Mouse (Mus musculus): ENCODE results near the gene Klf11. TPM values are rescaled to one million over a fixed set of nuclear protein-coding genes. Genes with fewer than 3 reads are reported as not detected.
A peak's percentile ranks its signal among the peaks of the same experiment; 100 is the strongest.

Klf11 gene
- polyA plus RNA-seq, 1 experiment from 2014 or later: 9.3 TPM

DNA sequence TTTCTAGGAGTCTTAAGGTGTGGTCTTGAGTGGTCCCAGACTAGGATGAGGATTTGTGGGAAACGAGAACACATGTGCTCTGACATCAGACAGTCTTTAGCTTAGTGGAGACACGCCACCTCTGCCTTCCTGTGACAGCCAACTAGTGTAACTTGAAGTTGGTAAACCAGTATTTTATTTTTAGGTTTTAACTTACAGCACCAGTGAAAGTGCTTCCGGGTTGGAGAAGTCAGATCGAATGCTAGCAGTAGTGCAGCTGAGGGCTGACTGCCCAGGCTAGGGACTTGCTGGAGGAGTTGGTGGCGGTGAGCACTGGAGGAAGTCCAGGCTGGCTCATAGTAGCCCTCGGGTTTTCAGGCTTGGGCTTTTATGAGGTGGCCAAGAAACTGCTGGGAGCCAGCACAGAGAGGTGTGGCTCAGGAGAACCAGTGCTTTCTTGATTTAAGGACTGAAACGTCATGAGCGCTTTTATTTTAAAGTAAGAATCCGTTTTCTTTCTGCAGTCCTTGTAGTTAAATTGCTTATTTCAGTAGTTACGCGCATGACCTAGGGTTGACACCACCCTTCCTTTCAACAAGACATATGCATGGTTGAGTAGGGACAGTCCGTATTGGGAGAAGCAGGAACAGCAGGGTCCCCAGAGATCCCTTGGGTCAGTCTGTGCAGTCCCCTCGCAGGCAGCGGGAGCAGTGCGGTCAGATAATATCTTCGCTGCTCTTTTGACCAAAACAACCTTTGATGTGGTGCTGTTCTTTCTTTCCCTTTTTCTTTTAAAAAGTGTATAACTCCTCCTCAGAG is 3.2 kb downstream of the Klf11 start:
- 85% methylated on average over 16 of the region's 16 CpGs for WGBS (ENCODE audit: insufficient replicate concordance)
- no peaks in the 10 kb centered on the region for H3K27me3 ChIP-seq
- H3K27ac ChIP-seq (replicated peaks): 0 out of 2 replicates have a peak overlapping the region, but pooled peaks have one; percentile 26
- H3K9me3 ChIP-seq (replicated peaks): no peaks in the 10 kb centered on the region
- H3K4me3 ChIP-seq (replicated peaks): no peak overlapping the region
- peaks cover 63% of the 10 kb centered on the region for H3K36me3 ChIP-seq (replicated peaks)
- ATAC-seq (ENCODE audit: insufficient read depth): no peak
- H3K4me2 ChIP-seq: no peak overlapping the region
- H3K4me1 ChIP-seq (replicated peaks): peaks cover 89% of the 10 kb centered on the region
- H3K9ac ChIP-seq: no peak overlapping the region

DNA sequence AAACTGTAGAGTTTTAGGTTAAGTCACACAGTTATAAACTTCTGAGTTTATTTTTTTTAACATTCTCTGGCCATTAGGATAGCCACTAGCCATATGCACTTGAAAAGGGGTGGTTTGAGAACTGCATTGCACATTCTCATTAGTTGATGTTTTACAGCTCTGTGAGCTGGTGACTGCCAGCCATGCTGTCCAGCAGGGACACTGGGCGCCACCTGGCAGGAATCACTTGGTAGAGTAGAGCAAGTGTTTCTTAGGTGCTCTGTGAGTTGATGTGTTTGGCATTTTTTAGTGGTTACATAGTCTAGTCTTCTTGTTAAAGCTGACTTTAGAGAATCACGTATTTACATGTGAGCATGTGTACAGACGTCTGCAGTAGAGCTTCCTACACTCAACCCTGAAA is 5.4 kb downstream of the Klf11 start:
- H3K27ac ChIP-seq (replicated peaks): no peak overlapping the region
- no peaks in the 10 kb centered on the region for H3K27me3 ChIP-seq
- H3K36me3 ChIP-seq (replicated peaks): peaks cover 82% of the 10 kb centered on the region
- H3K4me2 ChIP-seq: peak overlapping the region; percentile 25; the same call in 1 of the 2 replicates
- no peak overlapping the region; the same call in 1 of the 2 replicates for H3K9ac ChIP-seq
- no peaks in the 10 kb centered on the region for H3K9me3 ChIP-seq (replicated peaks)
- ATAC-seq (ENCODE audit: insufficient read depth): no peak
- H3K4me1 ChIP-seq (replicated peaks): peaks cover 86% of the 10 kb centered on the region
- 75% methylated on average over 3 of the region's 3 CpGs for WGBS (ENCODE audit: insufficient replicate concordance)
- peak overlapping the region; percentile 17; the same call in 1 of the 2 replicates for H3K4me3 ChIP-seq (replicated peaks)

DNA sequence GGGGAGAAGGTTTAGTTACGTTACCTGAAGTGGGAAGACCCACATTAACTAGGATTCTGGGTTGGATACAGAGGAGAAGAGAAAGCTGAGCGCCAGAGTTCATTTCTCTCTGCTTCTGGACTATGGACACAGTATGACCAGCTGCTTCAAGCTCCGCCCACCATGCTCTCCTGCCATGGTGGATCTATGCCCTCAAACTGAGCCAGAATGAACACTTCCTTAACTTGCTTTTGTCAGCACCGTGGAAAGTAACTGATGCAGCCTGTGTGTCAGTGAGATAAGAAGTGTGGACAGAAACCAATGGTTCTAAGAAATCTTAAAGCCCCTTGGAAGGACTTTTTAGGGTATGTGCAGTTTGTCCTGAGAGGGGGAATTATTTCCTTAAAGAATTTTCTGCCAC is 7.9 kb downstream of the Klf11 start:
- Histone ChIP-seq H3K27ac (replicated peaks) (no peak overlapping the region), H3K9me3 (replicated peaks) (no peaks in the 10 kb centered on the region), H3K27me3 (no peaks in the 10 kb centered on the region), H3K4me1 (replicated peaks) (peaks cover 67% of the 10 kb centered on the region), H3K9ac (no peak overlapping the region), H3K36me3 (replicated peaks) (peaks cover 95% of the 10 kb centered on the region), H3K4me2 (0 out of 2 replicates have a peak overlapping the region, but pooled peaks have one; percentile 1), H3K4me3 (replicated peaks) (no peak overlapping the region)
- WGBS (ENCODE audit: insufficient replicate concordance): 57% methylated on average over 4 of the region's 4 CpGs
- no peak for ATAC-seq (ENCODE audit: insufficient read depth)

DNA sequence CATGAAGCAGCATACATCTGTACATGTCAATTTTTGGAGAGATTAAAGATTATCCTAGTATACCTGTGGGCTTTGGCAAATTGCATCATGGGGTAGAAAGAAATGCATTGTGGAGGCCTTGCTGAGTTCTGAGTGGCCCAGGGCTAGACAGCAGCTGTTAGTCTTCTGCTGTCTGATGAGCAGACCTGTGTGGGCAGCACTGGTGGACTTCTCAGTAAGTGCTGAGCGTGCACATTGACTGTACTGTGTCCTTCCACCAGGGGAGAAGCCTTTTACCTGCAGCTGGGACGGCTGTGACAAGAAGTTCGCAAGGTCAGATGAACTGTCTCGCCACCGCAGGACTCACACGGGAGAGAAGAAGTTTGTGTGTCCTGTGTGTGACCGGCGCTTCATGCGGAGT is 8.8 kb downstream of the Klf11 start:
- ATAC-seq (ENCODE audit: insufficient read depth): no peak
- no peak overlapping the region for H3K9ac ChIP-seq
- 89% methylated on average over 9 of the region's 9 CpGs for WGBS (ENCODE audit: insufficient replicate concordance)

DNA sequence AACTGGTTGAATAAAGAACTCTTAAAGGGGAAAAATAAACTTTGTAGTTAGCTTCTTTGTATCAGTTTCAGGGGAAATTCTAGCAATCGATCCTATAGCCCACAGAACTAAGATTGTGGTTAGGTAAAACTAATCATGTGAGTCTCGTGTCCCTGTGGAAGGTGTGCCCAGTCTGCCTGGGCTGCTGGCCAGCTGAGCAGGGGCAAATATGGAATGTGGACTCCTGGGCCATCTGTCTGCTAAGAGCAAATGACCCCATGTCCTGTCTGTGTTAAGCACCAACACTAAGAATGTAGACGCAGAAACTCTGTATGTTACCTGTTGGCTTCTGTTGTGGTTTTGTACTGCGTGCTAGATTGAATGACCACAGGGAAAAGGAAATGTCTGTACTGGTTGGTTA is 10.0 kb downstream of the Klf11 start:
- no peaks in the 10 kb centered on the region for H3K27me3 ChIP-seq
- no peak overlapping the region for H3K27ac ChIP-seq (replicated peaks)
- peaks cover 46% of the 10 kb centered on the region for H3K4me1 ChIP-seq (replicated peaks)
- no peaks in the 10 kb centered on the region for H3K9me3 ChIP-seq (replicated peaks)
- peaks cover 80% of the 10 kb centered on the region for H3K36me3 ChIP-seq (replicated peaks)
- ATAC-seq (ENCODE audit: insufficient read depth): peak; percentile 48; the same call in 1 of the 2 replicates
- H3K9ac ChIP-seq: no peak overlapping the region
- no peak overlapping the region for H3K4me2 ChIP-seq
- no peak overlapping the region for H3K4me3 ChIP-seq (replicated peaks)
- WGBS (ENCODE audit: insufficient replicate concordance): 58% methylated on average over 4 of the region's 4 CpGs

More for the DNA sequence above, 8.8 kb downstream of the Klf11 start:
- no peak overlapping the region for H3K4me2 ChIP-seq
- H3K27me3 ChIP-seq: no peaks in the 10 kb centered on the region
- H3K4me1 ChIP-seq (replicated peaks): peaks cover 58% of the 10 kb centered on the region
- peaks cover 92% of the 10 kb centered on the region for H3K36me3 ChIP-seq (replicated peaks)
- no peaks in the 10 kb centered on the region for H3K9me3 ChIP-seq (replicated peaks)
- H3K4me3 ChIP-seq (replicated peaks): no peak overlapping the region
- H3K27ac ChIP-seq (replicated peaks): no peak overlapping the region

DNA sequence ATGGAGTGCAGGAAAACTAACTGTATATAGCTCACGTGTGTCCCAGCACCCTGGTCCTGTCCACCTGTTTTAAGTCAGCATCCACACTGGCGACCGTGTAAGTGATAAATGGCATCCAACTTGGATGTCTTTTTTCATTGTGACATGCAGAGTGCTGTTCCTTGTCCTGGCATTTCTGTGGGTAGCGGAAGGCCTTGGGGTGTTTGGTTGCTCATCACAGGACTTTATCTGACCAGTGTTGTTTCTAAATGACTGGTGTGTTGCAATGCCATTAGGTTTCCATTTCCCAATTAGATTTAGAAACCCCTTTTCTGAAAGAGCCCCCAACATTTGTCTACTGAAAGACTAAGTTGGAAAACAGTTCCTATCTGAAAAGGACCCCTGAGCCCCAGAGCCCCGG is 11.1 kb downstream of the Klf11 start:
- H3K27ac ChIP-seq (replicated peaks): no peak overlapping the region
- no peak overlapping the region for H3K9ac ChIP-seq
- H3K4me3 ChIP-seq (replicated peaks): no peak overlapping the region
- H3K27me3 ChIP-seq: no peaks in the 10 kb centered on the region
- H3K4me2 ChIP-seq: no peak overlapping the region
- 82% methylated on average over 5 of the region's 5 CpGs for WGBS (ENCODE audit: insufficient replicate concordance)
- ATAC-seq (ENCODE audit: insufficient read depth): no peak
- H3K36me3 ChIP-seq (replicated peaks): peaks cover 70% of the 10 kb centered on the region
- H3K4me1 ChIP-seq (replicated peaks): peaks cover 36% of the 10 kb centered on the region
- no peaks in the 10 kb centered on the region for H3K9me3 ChIP-seq (replicated peaks)

DNA sequence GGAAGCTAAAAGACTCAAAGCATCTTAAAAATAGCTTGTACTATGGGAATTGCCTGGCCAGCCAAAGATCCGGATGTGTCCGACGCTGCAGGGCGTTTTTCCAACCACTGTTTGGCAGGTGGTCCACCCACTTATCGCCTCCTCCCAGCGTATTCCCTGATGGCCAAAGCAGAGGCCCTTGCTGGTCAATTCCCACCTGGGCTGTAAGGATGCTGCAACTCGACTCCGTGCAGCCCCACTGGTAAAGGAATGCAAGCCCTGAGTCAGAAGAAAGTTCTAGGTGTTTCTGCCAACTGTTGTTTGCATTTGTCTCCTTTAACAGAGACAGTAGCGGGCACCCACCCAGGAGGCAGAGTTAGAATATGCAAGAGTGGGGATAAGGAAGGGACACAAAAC is 29.0 kb downstream of the Klf11 start:
- H3K4me3 ChIP-seq (replicated peaks): peak overlapping the region; percentile 52
- H3K4me2 ChIP-seq: peak overlapping the region; percentile 63
- H3K27ac ChIP-seq (replicated peaks): no peak overlapping the region
- ATAC-seq (ENCODE audit: insufficient read depth): no peak
- H3K4me1 ChIP-seq (replicated peaks): peaks cover 25% of the 10 kb centered on the region
- no peaks in the 10 kb centered on the region for H3K36me3 ChIP-seq (replicated peaks)
- H3K9ac ChIP-seq: no peak overlapping the region
- peaks cover 61% of the 10 kb centered on the region for H3K27me3 ChIP-seq
- H3K9me3 ChIP-seq (replicated peaks): no peaks in the 10 kb centered on the region
- WGBS (ENCODE audit: insufficient replicate concordance): 21% methylated on average over 9 of the region's 9 CpGs

DNA sequence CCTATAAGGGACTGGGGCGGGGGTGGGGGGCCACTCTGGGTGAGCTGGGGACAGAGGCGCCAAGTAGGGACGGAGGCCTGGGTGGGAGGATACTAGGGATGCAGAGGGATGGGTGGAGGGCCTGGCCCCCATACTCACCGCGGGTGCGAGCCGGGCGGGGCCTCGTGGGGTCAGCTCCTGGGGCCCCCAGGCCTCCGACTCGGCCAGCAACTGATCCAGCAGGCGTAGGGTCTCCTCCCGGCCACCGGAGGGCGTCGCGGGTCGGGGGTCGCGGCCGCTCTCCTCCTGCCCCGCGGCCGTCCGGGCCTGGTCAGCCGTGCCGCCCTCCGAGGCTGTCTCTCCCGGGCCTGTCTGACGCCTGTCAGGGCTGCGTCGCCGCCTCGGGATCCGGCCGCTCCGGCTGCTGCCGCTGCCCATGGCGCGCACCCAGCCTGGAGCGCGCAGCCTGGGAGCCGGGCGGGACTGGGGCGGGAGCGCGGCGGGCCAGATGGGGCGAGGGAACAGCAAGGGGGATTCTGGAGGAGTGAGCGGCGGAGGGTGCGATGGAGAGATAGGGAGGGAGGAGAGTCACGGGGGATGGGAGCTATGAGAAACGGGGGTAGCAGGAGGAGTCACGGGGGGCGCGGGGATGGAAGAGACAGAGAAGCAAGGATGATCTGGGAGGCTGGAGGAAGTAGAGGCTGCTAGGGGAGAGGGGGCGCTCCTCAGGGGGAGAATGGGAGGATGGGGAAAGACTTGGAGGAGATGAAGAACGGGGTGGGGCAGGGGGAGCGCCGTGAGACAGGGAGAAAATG is 29.6 kb downstream of the Klf11 start:
- WGBS (ENCODE audit: insufficient replicate concordance): 3% methylated on average over 60 of the region's 61 CpGs
- peaks cover 28% of the 10 kb centered on the region for H3K4me1 ChIP-seq (replicated peaks)
- H3K4me3 ChIP-seq (replicated peaks): peak overlapping the region; percentile 52
- peaks cover 61% of the 10 kb centered on the region for H3K27me3 ChIP-seq
- no peaks in the 10 kb centered on the region for H3K36me3 ChIP-seq (replicated peaks)
- peak overlapping the region; percentile 63 for H3K4me2 ChIP-seq
- no peak overlapping the region for H3K27ac ChIP-seq (replicated peaks)
- H3K9ac ChIP-seq: peak overlapping the region; percentile 37; the same call in 1 of the 2 replicates
- peak; percentile 24; the same call in 1 of the 2 replicates for ATAC-seq (ENCODE audit: insufficient read depth)
- H3K9me3 ChIP-seq (replicated peaks): no peaks in the 10 kb centered on the region

DNA sequence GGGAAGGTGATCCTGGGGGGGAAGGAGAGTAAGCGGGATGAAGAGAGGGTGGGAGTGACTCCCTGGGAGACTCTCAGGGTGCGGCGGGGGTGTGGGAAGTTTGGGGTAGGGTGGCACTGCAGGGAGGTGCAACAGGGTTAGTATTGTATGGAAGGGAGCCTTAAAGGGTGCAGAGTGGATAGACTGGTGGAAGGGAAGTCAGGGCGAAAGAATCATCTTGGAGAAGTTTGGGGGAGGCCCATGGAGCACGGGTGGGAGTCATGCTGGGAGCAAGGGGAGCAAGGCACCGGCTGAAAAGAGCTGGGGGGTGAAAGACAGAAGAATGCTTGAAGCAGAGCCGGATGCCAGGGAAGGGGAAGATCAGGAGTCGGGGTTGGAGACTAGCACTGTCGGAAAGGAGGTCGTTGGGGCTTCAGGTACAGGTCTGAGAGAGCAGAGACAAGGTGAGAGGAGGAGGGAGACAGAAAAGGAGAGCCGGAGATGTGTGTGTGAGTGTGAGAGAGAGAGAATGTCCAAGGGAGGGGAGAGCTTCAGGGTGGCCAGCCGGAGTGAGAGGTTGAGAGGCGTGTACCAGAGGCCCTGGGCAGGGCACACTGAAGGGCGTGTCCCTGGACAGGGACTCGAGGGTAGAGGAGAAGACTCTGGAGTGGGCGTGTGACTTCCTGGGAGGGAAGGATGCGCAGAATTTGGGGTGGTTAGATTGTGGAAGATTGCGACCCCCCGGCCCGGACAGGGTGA is 30.4 kb downstream of the Klf11 start, which contains the start of gene Cys1:
Gene Cys1 (minus strand): TSS at position 528 of the 738 bp plus-strand sequence.
- Histone ChIP-seq H3K9ac (peak within 1 kb of the TSS; percentile 37; the same call in 1 of the 2 replicates), H3K4me3 (replicated peaks) (peak within 1 kb of the TSS; percentile 52), H3K27me3 (peaks cover 67% of the 10 kb centered on the region), H3K4me1 (replicated peaks) (peaks cover 31% of the 10 kb centered on the region), H3K9me3 (replicated peaks) (no peaks in the 10 kb centered on the region), H3K27ac (replicated peaks) (no peak within 1 kb of the TSS), H3K4me2 (peak within 1 kb of the TSS; percentile 63), H3K36me3 (replicated peaks) (no peaks in the 10 kb centered on the region)
- 2% methylated on average over 20 of the region's 20 CpGs for WGBS (ENCODE audit: insufficient replicate concordance)
- ATAC-seq (ENCODE audit: insufficient read depth): no peak

DNA sequence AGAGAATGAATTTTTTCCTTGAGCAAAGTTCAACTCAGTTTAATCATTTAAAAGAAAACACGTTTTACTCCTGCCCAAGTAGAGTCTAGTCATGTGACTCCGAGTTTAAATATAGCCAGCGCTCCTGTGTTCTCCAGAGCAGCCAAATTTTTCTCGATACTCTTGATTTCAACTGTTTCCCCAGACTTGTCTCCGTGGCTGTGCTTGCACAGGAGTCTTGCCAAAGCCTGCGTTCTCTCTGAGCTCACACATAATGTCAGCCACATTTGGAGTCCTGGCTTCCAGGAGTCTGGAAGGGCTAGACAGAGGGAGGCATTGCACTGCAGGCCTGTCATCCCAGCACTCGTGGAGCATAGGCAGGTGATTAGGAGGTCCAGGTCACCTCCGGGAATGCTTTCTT is 31.5 kb downstream of the Klf11 start:
- Histone ChIP-seq H3K36me3 (replicated peaks) (no peaks in the 10 kb centered on the region), H3K4me3 (replicated peaks) (no peak overlapping the region), H3K4me1 (replicated peaks) (peaks cover 37% of the 10 kb centered on the region), H3K9me3 (replicated peaks) (no peaks in the 10 kb centered on the region), H3K9ac (no peak overlapping the region), H3K27me3 (peaks cover 76% of the 10 kb centered on the region), H3K27ac (replicated peaks) (no peak overlapping the region), H3K4me2 (no peak overlapping the region)
- ATAC-seq (ENCODE audit: insufficient read depth): no peak
- 42% methylated on average over 8 of the region's 8 CpGs for WGBS (ENCODE audit: insufficient replicate concordance)
